Mouse (Mus musculus) kidney, adult 9 months (tissue): Measurements from ENCODE around the gene Nr1i3.

Experiments used
- DNase-seq: peaks from one replicate; pipeline ENCODE4 v3.0.0; 2022

The Nr1i3 gene

DNA sequence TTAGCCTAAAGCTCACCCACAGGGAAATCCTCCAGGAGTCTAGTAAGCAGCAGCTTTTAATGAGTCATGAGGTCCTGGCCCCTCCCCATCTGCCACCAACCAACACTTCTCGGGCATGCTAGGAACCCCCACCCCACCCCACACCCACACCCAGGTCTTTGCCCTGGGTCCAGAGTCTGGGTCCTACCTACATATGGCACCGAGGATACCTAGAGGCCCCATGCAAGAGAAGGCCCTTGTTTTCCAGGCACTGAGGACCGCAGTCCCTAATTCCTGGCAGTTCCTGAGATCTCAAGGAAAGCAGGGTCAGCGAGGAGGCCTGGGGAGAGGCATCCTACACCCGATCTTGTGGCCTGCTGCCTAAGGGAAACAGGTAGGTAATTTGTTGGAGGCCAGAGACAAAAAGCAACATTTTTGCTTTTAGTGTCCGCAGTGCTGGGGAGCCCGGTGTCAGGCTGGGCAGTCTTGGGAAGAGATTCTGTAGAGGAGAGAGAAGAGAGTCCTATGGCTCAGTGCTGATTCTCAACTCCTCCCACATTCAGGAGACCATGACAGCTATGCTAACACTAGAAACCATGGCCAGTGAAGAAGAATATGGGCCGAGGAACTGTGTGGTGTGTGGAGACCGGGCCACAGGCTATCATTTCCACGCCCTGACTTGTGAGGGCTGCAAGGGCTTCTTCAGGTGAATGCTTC lies at the start of gene Nr1i3:
Nr1i3 (plus strand) TSS at position 170 of the 696 bp plus-strand sequence.
- DNase-seq, result no peak

DNA sequence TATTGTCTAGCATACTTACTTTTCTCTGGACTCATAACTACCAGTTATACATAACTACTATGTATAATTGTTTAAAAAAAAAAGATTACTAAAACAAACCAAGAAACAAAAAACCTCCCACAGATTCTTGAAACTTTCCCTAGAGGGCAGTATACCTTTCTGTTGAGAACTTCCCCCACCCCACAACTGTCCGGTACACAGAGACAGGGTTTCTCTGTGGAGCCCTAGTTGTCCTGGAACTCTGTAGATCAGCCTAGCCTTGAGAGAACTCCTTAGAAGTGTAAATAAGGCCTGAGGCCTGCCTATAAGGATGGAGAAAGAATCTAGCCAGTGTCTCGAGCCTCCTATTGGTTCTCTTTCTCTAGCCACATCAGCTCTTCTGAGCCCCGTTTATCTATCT lies 49.5 kb upstream of the Nr1i3 start:
- peak; percentile 34 for DNase-seq

DNA sequence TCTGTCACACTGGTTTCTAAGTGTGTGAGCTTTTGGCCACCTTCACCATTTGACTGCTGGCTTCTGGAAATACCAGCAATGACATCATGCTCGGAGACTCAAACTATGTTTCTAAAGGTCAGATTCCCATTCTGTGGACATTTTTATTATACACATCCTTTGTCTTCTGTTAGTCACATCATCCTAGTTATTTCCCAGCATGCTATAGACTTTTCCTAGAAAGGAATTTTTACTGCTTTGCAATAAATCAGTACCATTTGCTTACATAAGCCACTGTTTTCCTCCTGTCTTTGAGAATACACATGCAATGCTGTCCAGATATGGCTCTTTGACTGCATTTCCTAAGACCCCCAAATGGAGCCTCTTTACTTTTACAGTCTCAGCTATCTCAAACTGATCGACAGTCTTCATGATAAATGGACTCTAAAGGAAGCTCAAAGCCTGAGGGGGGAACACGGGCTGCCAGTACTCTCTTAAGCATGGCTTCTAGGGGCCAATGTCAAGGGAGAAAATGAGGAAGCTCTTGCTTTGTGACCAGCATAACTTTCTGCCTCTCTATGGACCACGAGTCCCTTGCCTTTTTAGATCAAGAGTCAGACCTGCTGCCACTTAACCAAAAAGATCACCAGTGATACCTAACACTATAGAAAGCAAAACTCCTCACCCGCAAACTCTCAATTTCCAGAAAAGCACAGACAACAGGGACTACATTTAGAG lies 48.0 kb upstream of the Nr1i3 start:
- DNase-seq, result no peak

- peak; percentile 75 for DNase-seq
These were observed 44.9 kb upstream of the Nr1i3 start for GRCm38 (mm10) chr1:171168906-171169305.

GRCm38 (mm10) chr1:171169913-171170312 lies 43.9 kb upstream of the Nr1i3 start:
- no peak for DNase-seq

- DNase-seq, result peak; percentile 47
These were observed 42.6 kb upstream of the Nr1i3 start for GRCm38 (mm10) chr1:171171138-171171537.

- DNase-seq, result no peak
These were observed 41.0 kb upstream of the Nr1i3 start for GRCm38 (mm10) chr1:171172779-171173178.

- no peak for DNase-seq
These were observed 34.1 kb upstream of the Nr1i3 start for GRCm38 (mm10) chr1:171179487-171180171.

DNA sequence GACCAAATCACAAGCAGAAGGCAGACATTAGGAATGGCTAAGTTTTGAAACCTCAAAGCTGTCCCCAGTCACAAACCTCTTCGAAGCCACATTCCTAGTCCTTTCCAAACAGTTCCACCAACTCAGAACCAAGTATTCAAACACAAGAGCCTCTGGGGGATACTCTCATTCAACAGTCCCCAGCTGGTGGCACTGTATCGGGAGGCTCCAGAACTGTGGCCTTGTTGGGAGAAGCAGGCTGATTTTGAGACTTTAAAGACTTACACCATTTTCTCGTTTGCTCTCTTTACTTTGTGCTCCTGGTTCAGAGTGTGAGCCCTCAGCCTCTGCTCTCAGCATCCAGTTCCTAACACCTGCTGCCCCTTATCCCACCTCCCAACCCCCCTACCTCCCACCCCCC lies 30.7 kb upstream of the Nr1i3 start:
- no peak for DNase-seq

- peak; percentile 49 for DNase-seq
These were observed 30.1 kb upstream of the Nr1i3 start for GRCm38 (mm10) chr1:171183620-171184019.

DNA sequence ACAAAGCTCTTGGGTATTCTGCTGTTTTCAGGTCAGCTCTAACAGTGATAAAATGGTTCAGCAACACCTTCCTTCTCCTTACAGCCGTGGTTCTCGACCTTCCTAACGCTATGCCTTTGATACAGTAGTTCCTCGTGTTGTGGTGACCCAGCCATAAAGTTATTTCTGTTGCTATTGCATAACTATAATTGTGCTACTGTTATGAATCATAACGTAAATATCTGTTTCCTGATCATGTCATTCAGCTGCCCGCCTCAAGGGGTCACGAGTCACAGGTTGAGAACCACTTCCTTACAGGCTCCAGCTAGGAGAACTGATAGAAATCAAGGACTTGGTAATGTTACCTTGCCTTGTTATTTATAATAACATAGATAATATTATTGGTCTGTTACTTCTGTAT lies 29.5 kb upstream of the Nr1i3 start:
- peak; percentile 35 for DNase-seq

DNA sequence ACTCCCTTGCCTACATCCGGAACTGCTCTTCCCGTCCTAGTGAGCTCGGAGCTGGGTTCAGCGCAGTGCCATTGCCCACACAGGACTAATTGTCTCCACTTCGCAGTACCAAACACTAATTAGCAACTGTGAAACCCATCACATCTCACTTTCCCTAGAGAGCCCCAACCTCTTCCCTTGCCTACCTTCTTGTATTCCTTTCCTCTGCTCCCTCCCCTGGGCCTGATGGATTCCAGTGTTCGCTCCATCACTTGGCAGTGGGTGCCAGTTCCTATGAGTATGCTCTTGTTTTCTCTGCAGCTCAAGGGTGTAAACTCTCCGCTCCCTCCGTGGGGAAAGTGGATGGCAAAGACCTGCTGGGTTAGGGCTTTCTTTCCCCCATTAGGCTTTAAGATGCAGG lies 28.1 kb upstream of the Nr1i3 start:
- no peak for DNase-seq

DNA sequence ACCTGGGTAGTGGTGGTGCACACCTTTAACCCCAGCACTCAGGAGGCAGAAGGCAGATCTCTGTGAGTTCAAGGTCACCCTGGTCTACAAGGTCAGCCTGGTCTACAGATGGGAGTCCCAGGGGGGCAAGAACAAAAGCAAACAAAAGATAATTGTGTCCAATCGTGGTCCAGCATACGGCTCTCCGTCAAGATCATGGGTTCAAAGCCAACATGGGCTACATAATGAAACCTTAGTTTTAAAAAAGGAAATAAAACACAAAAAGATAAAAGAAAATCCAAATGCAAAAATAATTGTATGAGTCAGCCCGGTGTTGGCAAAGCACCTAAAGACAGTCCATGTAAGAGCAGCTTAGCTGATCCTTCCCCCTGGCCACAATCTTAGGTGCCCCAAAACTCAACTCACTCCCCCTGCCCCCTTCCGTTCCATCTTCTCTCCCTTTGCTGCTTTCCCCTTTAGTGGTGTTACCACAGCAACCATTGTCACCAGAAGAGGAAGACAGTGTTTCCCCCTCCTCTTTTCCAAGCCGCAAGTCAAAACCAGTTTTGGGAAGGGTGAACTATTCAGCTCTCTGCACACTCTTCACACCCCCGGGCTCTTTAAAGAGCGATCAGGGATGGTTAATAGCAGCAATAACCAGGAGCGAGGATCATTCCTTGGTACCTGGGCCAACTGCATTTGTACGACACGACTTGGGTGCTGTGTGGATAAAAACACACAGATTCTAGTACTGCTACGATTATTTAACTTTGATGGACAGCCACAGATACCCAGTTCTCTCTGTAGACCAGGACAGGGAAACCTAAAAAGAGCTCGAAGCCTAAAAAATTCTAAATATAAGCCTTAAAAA lies 25.7 kb upstream of the Nr1i3 start:
- DNase-seq, result no peak

GRCm38 (mm10) chr1:171189046-171189445 lies 24.7 kb upstream of the Nr1i3 start:
- no peak for DNase-seq

GRCm38 (mm10) chr1:171189476-171190114 lies 24.2 kb upstream of the Nr1i3 start:
- DNase-seq, result no peak

GRCm38 (mm10) chr1:171190832-171191231 lies 22.9 kb upstream of the Nr1i3 start:
- DNase-seq, result no peak

GRCm38 (mm10) chr1:171192283-171192682 lies 21.5 kb upstream of the Nr1i3 start:
- no peak for DNase-seq

- DNase-seq, result no peak
These were observed 20.5 kb upstream of the Nr1i3 start for GRCm38 (mm10) chr1:171193093-171193840.

- DNase-seq, result no peak
These were observed 19.6 kb upstream of the Nr1i3 start for GRCm38 (mm10) chr1:171193911-171194830.

GRCm38 (mm10) chr1:171195046-171195822 lies 18.5 kb upstream of the Nr1i3 start:
- DNase-seq, result no peak
